Mouse (Mus musculus) heart, embryonic 15.5 days (tissue): ENCODE measurements around the gene Gpx5. TPM values are rescaled to one million over a fixed set of nuclear protein-coding genes. Genes with fewer than 3 reads are reported as not detected.
A peak's percentile ranks its signal among the peaks of the same experiment; 100 is the strongest.
"Not testable (repeated sequence)": the region's sequence is repeated elsewhere in the genome, so short reads cannot be mapped to it uniquely, and the experiment has no call there.

Source experiments
- ATAC-seq: fragments of 200-750 bp; cut with Nextera tagmentation; replicated peaks from 2 replicates; pipeline ENCODE4 v1.8.0; 2017; ENCODE audit warnings: low read depth, moderate TSS enrichment; ENCODE audit not compliant: insufficient number of reproducible peaks, insufficient read depth, low FRiP score
- H3K27ac ChIP-seq: fragments of 300-500 bp; sonication (generic); 2 replicates; pipeline ENCODE4 v1.5.1; 2015; ENCODE audit warnings: mild to moderate bottlenecking, inconsistent platforms
- H3K27me3 ChIP-seq: fragments of 300-500 bp; sonication (generic); 2 replicates; pipeline ENCODE4 v1.6.1; 2015; ENCODE audit warnings: inconsistent platforms
- H3K36me3 ChIP-seq: fragments of 300-500 bp; sonication (generic); 2 replicates; pipeline ENCODE4 v1.6.1; 2015; ENCODE audit warnings: mild to moderate bottlenecking, inconsistent platforms
- H3K4me1 ChIP-seq: fragments of 300-500 bp; sonication (generic); replicated peaks from 2 replicates; pipeline ENCODE4 v1.6.1; 2015; ENCODE audit warnings: inconsistent platforms
- H3K4me2 ChIP-seq: fragments of 300-500 bp; sonication (generic); 2 replicates; pipeline ENCODE4 v1.6.1; 2015; ENCODE audit warnings: inconsistent platforms, mild to moderate bottlenecking, moderate library complexity
- H3K4me3 ChIP-seq: fragments of 300-500 bp; sonication (generic); 2 replicates; pipeline ENCODE4 v1.5.1; 2015; ENCODE audit warnings: mild to moderate bottlenecking, inconsistent platforms
- H3K9ac ChIP-seq: fragments of 300-500 bp; sonication (generic); 2 replicates; pipeline ENCODE4 v1.6.1; 2015; ENCODE audit warnings: mild to moderate bottlenecking, inconsistent platforms
- H3K9me3 ChIP-seq: fragments of 300-500 bp; sonication (generic); replicated peaks from 2 replicates; pipeline ENCODE4 v1.6.1; 2016; ENCODE audit warnings: inconsistent platforms
- WGBS: fragments of 180-500 bp; shearing (Covaris S2); methylation state at CpG from one replicate; pipeline ENCODE4 v1.1.7; 2015; ENCODE audit warnings: mixed read lengths; 5-methylcytosine and 5-hydroxymethylcytosine counted together
- polyA plus RNA-seq: library from polyadenylated mRNA; unstranded; fragments of >200 nt; fragmentation: Nextera tagmentation; extraction: Ambion mirVana; gene quantifications from 2 replicates; pipeline ENCODE4 v1.2.1, GENCODE M21; 2015

The Gpx5 gene
- polyA plus RNA-seq, 1 experiment from 2014 or later: not detected

DNA sequence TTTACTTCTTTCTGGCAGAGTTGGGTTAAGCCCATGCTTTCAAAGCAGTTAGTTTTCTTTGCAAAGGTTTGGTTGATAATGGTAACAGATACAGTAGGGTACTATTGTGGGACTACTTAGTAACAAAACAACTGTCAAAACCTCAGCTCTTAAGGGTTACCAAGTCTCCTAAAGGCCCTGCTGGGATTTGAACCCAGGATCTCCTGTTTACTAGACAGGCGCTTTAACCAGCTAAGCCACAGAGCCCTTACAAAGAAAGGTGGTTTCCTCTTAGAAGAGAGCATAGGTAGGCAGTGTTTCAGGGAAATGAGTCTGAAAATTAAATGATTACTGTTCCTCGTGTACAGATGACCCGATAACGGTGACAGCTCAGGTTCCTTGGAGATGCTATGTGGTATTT, 43.5 kb downstream of the Gpx5 start:
- Histone ChIP-seq H3K9me3 (no peaks in the 10 kb centered on the region), H3K4me3 (no peak overlapping the region), H3K9ac (no peak overlapping the region), H3K27me3 (no peaks in the 10 kb centered on the region), H3K4me1 (no peaks in the 10 kb centered on the region; the same call in 1 of the 2 replicates), H3K27ac (no peak overlapping the region), H3K4me2 (no peak overlapping the region), H3K36me3 (no peaks in the 10 kb centered on the region)
- WGBS: 23% methylated on average over 4 of the region's 4 CpGs
- no peak for ATAC-seq

- ATAC-seq: no peak
- 77% methylated on average over 2 of the region's 2 CpGs for WGBS
These were observed 46.3 kb downstream of the Gpx5 start for GRCm38 (mm10) chr13:21246276-21246675.

GRCm38 (mm10) chr13:21244967-21245366, 47.6 kb downstream of the Gpx5 start:
- H3K36me3 ChIP-seq, H3K9ac ChIP-seq, H3K4me2 ChIP-seq, H3K27ac ChIP-seq, ATAC-seq, H3K4me3 ChIP-seq, H3K4me1 ChIP-seq, H3K9me3 ChIP-seq, H3K27me3 ChIP-seq: not testable (repeated sequence)
- 31% methylated on average over 1 of the region's 1 CpGs for WGBS

More at GRCm38 (mm10) chr13:21246276-21246675, 46.3 kb downstream of the Gpx5 start:
- Histone ChIP-seq H3K36me3 (no peaks in the 10 kb centered on the region), H3K9ac (no peak overlapping the region), H3K4me2 (no peak overlapping the region), H3K27ac (no peak overlapping the region), H3K4me3 (no peak overlapping the region), H3K4me1 (peaks cover 7% of the 10 kb centered on the region), H3K9me3 (no peaks in the 10 kb centered on the region), H3K27me3 (peaks cover 5% of the 10 kb centered on the region; the same call in 1 of the 2 replicates)

- WGBS: 75% methylated on average over 5 of the region's 5 CpGs
- Histone ChIP-seq H3K4me1 (peaks cover 7% of the 10 kb centered on the region), H3K4me2 (no peak overlapping the region)
These were observed 48.4 kb downstream of the Gpx5 start for GRCm38 (mm10) chr13:21244089-21244488.

GRCm38 (mm10) chr13:21243196-21243595, 49.3 kb downstream of the Gpx5 start:
- Histone ChIP-seq H3K9ac (no peak overlapping the region), H3K4me2 (peak overlapping the region; percentile 63), H3K4me1 (peaks cover 7% of the 10 kb centered on the region), H3K36me3 (no peaks in the 10 kb centered on the region), H3K4me3 (peak overlapping the region; percentile 40), H3K9me3 (no peaks in the 10 kb centered on the region), H3K27ac (no peak overlapping the region), H3K27me3 (peaks cover 5% of the 10 kb centered on the region; the same call in 1 of the 2 replicates)
- ATAC-seq: no peak
- WGBS: 19% methylated on average over 13 of the region's 13 CpGs

More at GRCm38 (mm10) chr13:21244089-21244488, 48.4 kb downstream of the Gpx5 start:
- no peak for ATAC-seq
- Histone ChIP-seq H3K9ac (no peak overlapping the region), H3K36me3 (no peaks in the 10 kb centered on the region), H3K27me3 (peaks cover 5% of the 10 kb centered on the region; the same call in 1 of the 2 replicates), H3K27ac (no peak overlapping the region), H3K4me3 (no peak overlapping the region), H3K9me3 (no peaks in the 10 kb centered on the region)

- no peak for ATAC-seq
- H3K27me3 ChIP-seq: peaks cover 5% of the 10 kb centered on the region; the same call in 1 of the 2 replicates
- H3K9me3 ChIP-seq: no peaks in the 10 kb centered on the region
- peak overlapping the region; percentile 40 for H3K4me3 ChIP-seq
- H3K36me3 ChIP-seq: no peaks in the 10 kb centered on the region
- 10% methylated on average over 16 of the region's 16 CpGs for WGBS
- H3K4me2 ChIP-seq: peak overlapping the region; percentile 63
- H3K4me1 ChIP-seq: peaks cover 7% of the 10 kb centered on the region
- no peak overlapping the region for H3K27ac ChIP-seq
- no peak overlapping the region for H3K9ac ChIP-seq
These were observed 50.0 kb downstream of the Gpx5 start for GRCm38 (mm10) chr13:21242408-21243125.

- no peaks in the 10 kb centered on the region for H3K9me3 ChIP-seq
- H3K4me2 ChIP-seq: no peak overlapping the region
- no peak overlapping the region for H3K4me3 ChIP-seq
- peaks cover 7% of the 10 kb centered on the region for H3K4me1 ChIP-seq
- WGBS: 15% methylated on average over 7 of the region's 7 CpGs
- no peak overlapping the region for H3K9ac ChIP-seq
- H3K27ac ChIP-seq: no peak overlapping the region
- peaks cover 5% of the 10 kb centered on the region; the same call in 1 of the 2 replicates for H3K27me3 ChIP-seq
- H3K36me3 ChIP-seq: no peaks in the 10 kb centered on the region
- ATAC-seq: no peak
These were observed 51.7 kb downstream of the Gpx5 start for GRCm38 (mm10) chr13:21240788-21241187.

GRCm38 (mm10) chr13:21237161-21237560, 55.4 kb downstream of the Gpx5 start:
- WGBS: 52% methylated on average over 6 of the region's 6 CpGs
- Histone ChIP-seq H3K9ac (no peak overlapping the region), H3K9me3 (no peaks in the 10 kb centered on the region), H3K27me3 (no peaks in the 10 kb centered on the region), H3K36me3 (no peaks in the 10 kb centered on the region), H3K4me3 (no peak overlapping the region), H3K4me1 (no peaks in the 10 kb centered on the region), H3K27ac (no peak overlapping the region), H3K4me2 (no peak overlapping the region)
- ATAC-seq: no peak

DNA sequence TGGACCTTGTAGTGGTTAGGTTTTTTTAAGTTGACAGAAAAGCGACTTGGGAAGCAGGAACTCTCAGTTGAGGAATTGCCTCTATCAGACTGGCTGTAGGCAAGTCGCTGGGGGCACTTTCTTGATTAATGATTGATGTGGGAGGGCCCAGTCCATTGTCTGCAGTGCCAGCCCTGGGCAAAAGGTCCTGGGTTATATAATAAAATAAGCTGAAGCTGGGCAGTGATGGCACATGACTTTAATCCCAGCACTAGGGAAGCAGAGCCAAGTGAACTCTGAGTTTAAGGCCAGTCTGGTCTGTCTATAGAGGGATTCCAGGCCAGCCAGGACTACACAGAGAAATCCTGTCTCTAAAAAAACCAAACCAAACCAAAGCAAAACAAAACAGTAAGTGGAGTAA, 55.8 kb downstream of the Gpx5 start:
- no peak overlapping the region for H3K4me2 ChIP-seq
- no peak overlapping the region for H3K9ac ChIP-seq
- no peaks in the 10 kb centered on the region for H3K9me3 ChIP-seq
- H3K27me3 ChIP-seq: no peaks in the 10 kb centered on the region
- ATAC-seq: no peak
- H3K4me3 ChIP-seq: no peak overlapping the region
- 47% methylated on average over 2 of the region's 2 CpGs for WGBS
- H3K36me3 ChIP-seq: no peaks in the 10 kb centered on the region
- no peaks in the 10 kb centered on the region for H3K4me1 ChIP-seq
- H3K27ac ChIP-seq: no peak overlapping the region

Other genes starting within 250 kb of the Gpx5 start
- gene Olfr1370, start 217.8 kb downstream of the Gpx5 start, polyA plus RNA-seq: not detected in 2 replicates
- 0.04 TPM in 1 of 2 replicates, not detected in the other for gene Olfr1369-ps1, start 181.2 kb downstream of the Gpx5 start, polyA plus RNA-seq
- not detected in 2 replicates for gene Olfr263, start 163.1 kb downstream of the Gpx5 start, polyA plus RNA-seq
- gene Olfr1368, start 146.9 kb downstream of the Gpx5 start, polyA plus RNA-seq: not detected in 2 replicates
- 61.4 and 84.7 TPM in 2 replicates for gene Trim27, start 113.3 kb downstream of the Gpx5 start, polyA plus RNA-seq
- not detected in 2 replicates for gene Gpx6, start 19.4 kb upstream of the Gpx5 start, polyA plus RNA-seq
- not detected in 2 replicates for gene Olfr1367, start 54.2 kb upstream of the Gpx5 start, polyA plus RNA-seq
- gene Zscan12, start 70.1 kb upstream of the Gpx5 start, polyA plus RNA-seq: 6.5 and 8.7 TPM in 2 replicates
- 65.7 and 71.5 TPM in 2 replicates for gene Zkscan3, start 110.0 kb upstream of the Gpx5 start, polyA plus RNA-seq
- 2.9 and 3.3 TPM in 2 replicates for gene Pgbd1, start 148.3 kb upstream of the Gpx5 start, polyA plus RNA-seq
- 26.6 and 27.0 TPM in 2 replicates for gene Zscan26, start 161.0 kb upstream of the Gpx5 start, polyA plus RNA-seq
- gene Nkapl, start 175.8 kb upstream of the Gpx5 start, polyA plus RNA-seq: 1.4 and 1.5 TPM in 2 replicates
- gene Zkscan4, start 186.2 kb upstream of the Gpx5 start, polyA plus RNA-seq: 1.4 and 2.2 TPM in 2 replicates
- gene Gm10065, start 186.7 kb upstream of the Gpx5 start, polyA plus RNA-seq: not detected in 2 replicates
- 0.71 and 0.76 TPM in 2 replicates for gene AK157302, start 202.5 kb upstream of the Gpx5 start, polyA plus RNA-seq
- 15.7 and 17.9 TPM in 2 replicates for gene Gm11273, start 208.7 kb upstream of the Gpx5 start, polyA plus RNA-seq
- 3.5 and 4.0 TPM in 2 replicates for gene Zkscan8, start 238.4 kb upstream of the Gpx5 start, polyA plus RNA-seq